Mouse (Mus musculus): ENCODE results near the gene Ucp1.

DNA sequence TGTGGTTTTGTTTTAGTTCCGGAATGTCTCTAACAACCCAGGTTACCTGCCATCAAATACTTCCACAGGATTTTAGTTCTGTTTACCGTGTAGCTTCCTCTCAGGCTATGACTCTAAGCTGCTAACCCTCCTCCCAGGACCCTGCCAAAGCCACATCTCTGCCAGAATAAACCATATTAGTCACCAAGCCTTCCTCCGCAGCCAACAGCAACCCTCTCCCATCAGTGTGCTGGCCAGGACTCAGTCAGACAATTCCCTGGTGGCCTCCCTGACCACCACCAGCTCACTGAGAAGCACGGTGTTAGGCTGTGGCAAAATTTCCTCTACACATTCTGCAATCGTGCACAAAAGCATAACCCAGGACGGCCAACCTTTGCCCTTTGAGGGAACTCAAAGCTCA, 11.7 kb upstream of the Ucp1 start:
- TF ChIP-seq POLR2A (IDR thresholded peaks at IDR 0.05; ENCODE audit: low read depth, low read length), result no peak
- TF ChIP-seq CTCF (conservative IDR thresholded peaks at IDR 0.05 in 1 of 2, IDR thresholded peaks at IDR 0.05 in 1 of 2; ENCODE audit: low read depth in 2 of 2, low read length in 2 of 2), result no peak
- no peak for TF ChIP-seq ZMIZ1 (IDR thresholded peaks at IDR 0.05; ENCODE audit: low read depth, low read length)
- TF ChIP-seq ZKSCAN1 (IDR thresholded peaks at IDR 0.05; ENCODE audit: borderline replicate concordance, low read depth, low read length), result no peak
- no peak for TF ChIP-seq EP300 (IDR thresholded peaks at IDR 0.05; ENCODE audit: low read length)
- TF ChIP-seq CHD2 (IDR thresholded peaks at IDR 0.05; ENCODE audit: low read length), result no peak
- TF ChIP-seq ELF1 (IDR thresholded peaks at IDR 0.05; ENCODE audit: low read depth, low read length), result no peak
